Mouse (Mus musculus): ENCODE results near the gene Hist1h2bg.
"Not testable (repeated sequence)": the region's sequence is repeated elsewhere in the genome, so short reads cannot be mapped to it uniquely, and the experiment has no call there.

DNA sequence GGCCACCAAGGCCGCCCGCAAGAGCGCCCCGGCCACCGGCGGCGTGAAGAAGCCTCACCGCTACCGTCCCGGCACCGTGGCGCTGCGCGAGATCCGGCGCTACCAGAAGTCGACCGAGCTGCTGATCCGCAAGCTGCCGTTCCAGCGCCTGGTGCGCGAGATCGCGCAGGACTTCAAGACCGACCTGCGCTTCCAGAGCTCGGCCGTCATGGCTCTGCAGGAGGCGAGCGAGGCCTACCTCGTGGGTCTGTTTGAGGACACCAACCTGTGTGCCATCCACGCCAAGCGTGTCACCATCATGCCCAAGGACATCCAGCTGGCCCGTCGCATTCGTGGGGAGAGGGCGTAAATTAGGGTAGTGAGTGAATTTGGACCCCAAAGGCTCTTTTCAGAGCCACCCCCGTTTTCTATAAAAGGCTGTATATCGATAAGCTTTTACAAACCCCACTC, 4.7 kb downstream of the Hist1h2bg start:
- TF ChIP-seq EP300, CTCF (IDR thresholded peaks at IDR 0.05): not testable (repeated sequence)

Measured in lung, postnatal 0 days (tissue).